Mouse (Mus musculus): ENCODE results near the gene Gm9945.

Gm9945 gene

DNA sequence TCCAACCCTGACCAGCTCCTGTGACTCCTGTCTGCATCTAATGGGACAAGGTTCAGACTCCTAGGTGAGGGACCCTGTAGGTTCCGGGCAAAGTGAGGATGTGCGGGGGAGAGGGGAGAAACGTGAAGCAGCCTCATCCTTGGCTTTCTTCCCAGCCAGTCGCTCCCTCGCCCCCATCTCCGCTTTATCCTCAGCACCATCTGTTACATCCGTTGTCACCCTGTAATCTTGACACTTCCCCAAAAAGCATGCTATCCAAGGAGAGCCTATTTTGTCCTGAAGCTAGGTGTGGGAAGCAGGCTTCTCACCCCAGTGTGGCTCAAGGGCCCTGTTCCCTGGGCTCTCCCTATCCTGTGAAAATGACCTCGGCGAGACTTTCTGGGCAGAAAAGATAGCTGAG lies 43.0 kb downstream of the Gm9945 start:
- peak; percentile 64 to 85 for DNase-seq (ENCODE audit: low spot score in 2 of 2)

DNA sequence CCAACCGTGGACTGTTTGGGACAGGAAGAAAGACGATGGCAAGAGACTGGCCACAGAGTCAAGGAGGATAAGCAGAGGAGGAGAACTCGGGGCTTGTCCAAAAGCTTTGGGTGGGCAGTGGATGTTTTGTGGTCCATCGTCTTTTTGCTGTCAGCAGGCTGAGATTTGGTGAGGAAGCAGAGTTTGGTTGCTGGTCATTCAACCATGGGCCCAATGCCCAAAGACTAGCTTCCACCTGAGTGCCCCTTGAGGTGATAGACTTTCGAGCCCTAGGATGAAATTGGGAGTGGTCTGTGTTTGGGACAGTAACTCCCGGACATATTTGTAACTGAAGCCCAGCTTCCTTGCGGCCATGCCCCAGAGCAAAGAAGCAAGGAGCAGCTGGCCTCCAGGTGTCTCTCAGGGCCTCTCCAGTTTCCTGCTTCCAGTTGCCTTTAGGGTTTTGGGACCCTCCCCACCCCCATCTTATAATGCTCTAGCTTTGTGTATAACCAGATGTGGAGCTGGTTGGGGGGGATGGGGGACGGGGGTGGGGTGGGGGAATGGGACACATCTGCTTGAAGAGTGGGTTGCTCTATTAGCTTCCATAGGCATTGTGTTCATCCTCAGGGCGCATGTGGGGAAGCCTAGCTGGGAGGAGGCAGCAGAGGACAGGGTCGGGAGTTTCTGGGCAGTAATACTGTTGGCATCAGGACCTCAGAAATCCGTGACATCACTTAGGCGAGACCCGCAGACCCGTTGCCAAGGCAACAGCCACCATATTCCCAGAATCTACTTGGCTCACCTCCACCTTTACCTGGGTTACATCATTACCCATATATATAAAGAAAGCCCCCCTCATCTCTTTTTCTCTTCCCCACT lies 43.8 kb downstream of the Gm9945 start:
- DNase-seq (ENCODE audit: low spot score in 2 of 2), result no peak

DNA sequence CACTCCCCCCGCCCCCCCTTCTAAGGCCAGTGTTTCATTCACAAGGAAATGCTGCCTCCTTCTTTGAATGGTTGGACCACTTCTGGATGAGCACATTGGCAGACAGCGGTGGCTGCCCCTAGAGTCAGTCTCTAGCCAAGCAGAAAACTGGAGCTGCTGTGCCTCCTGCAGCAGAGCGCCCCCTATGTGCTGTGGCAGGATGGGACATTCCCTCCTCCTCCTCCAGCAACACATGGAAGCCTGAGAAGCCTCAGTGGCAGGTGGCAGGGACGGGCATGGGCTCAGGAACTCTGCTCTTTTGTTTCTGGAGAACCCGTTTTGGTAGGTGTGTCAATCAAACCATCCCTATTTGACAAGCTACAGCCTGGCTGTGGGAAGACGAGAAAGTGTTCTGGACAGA lies 44.9 kb downstream of the Gm9945 start:
- DNase-seq (ENCODE audit: low spot score in 2 of 2), result no peak

DNA sequence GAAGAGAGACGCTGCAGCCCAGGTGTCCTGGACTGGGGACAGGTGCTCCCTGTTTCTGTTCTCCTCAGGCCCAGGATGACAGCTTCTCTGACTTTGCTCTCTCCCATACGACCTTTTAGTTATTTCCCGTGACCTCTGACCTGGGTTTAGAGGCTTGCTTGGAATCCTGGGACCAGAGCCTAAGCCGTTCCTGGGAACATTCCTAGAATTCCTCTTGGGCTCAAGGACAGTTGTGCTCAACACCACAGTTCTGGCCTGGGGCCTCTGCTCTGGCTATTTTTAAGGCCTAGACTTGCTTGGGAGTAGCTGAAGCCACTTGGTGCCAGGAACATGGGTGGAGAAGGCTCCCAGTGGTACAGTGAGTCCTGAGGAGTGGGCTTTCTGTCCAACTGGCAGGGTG lies 45.5 kb downstream of the Gm9945 start:
- DNase-seq (ENCODE audit: low spot score in 2 of 2), result no peak

DNA sequence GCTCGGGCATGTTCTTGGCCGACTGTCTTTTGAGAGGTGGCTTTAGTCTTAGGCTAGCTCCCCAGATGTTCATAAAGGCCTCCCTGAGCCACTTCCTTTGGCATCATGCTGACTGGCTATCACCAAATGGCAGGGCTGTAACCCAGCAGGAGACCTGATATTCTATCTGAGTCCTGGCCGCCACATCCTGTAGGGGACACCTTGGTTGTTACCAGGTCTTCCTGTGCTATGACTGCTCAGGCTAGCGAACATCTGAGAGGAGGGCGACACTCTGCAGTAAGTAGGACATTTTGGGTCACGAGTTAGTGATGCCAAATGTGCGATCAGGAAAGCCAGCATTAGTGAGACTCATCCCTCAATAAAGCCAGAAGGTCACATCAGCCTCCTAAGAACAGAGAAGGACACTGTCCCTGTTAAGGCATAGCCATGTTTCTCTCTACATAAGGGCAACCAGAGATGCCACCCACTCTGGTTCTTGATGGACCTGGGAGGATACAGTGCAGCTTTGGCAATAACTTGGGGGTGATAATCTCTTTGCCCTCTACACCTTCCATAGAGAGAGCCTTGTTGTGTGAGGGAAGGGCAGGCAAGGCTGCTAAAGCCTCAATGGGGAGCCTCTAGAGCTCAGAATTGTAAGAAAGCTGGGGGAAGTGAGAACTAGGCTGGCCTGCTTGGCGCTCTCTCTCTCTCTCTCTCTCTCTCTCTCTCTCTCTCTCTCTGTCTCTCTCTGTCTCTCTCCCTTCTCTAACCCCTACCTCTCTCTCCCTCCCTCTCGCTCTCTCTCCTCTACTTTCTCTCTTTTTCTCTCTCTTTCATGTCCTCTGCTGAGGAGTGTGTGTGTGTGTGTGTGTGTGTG lies 48.7 kb downstream of the Gm9945 start:
- DNase-seq (ENCODE audit: low spot score in 2 of 2), result no peak

DNA sequence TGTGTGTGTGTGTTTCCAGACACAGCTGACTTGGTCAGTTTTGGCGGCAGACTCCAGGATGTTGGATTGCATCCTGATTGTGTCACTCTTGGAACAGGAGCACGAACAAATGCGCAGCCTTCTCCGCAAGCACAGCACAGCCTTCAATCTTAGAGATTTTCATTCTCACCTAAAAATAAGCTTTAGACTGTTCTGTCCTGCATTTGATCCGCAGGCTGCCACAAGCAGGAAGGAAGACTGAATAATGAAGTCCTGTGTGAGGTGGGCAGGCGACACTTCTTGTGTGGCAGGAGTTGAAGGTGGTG lies 49.2 kb downstream of the Gm9945 start:
- peak in 1 of 2 experiments; percentile 65 for DNase-seq (ENCODE audit: low spot score in 2 of 2)

DNA sequence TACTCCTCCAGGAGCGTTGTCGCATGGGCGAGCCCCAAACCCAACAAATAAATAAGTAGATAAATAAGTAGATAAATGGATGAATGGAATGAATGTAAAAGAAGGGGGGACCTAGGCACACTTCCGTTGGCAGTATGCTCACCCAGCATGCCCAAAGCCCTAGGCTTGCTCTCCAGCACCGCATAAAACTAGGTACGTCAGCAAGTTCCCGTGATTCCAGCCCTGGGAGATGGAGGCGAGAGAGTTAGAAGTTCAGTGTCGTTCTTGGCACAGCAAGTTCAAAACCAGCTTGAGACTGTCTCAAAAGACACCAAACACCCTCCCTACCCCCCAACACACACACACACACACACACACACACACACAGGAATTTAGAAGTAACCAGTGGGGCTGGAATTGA lies 50.0 kb downstream of the Gm9945 start:
- no peak for DNase-seq (ENCODE audit: low spot score in 2 of 2)

Measured in right cerebral cortex, postnatal 36 days (tissue).